Mouse (Mus musculus) heart, postnatal 25 days (tissue): ENCODE data around the gene Fbxl18. TPM values are rescaled to one million over a fixed set of nuclear protein-coding genes. Genes with fewer than 3 reads are reported as not detected.

Experiments used
- DNase-seq: peaks from one replicate; pipeline ENCODE4 v3.0.0; 2022; ENCODE audit warnings: low spot score
- intact Hi-C: fragments of 180-260 bp; cut with DNase I; formaldehyde crosslinking; loops from one replicate; pipeline ENCODE4 v1.15.1; 2025
- total RNA-seq, 2 experiments: library from RNA; stranded (reverse); gene quantifications; 2 replicates each; pipeline ENCODE4 v1.2.3; 2021

Fbxl18 gene
- 1 to 10 TPM; 5.4 to 6.0 TPM for total RNA-seq

- DNase-seq, result peak; percentile 82
- intact Hi-C loops, result no loop called here
Measured at GRCm38 (mm10) chr5:142894918-142895613, at the start of gene Fbxl18. TSS of gene Fbxl18 (minus strand) at chr5:142895421.

- no peak for DNase-seq
- intact Hi-C loops, result loop anchor here (1.0 kb wide), 1 partner anchor 96 kb away; no protein-coding TSS in a partner anchor
Measured at GRCm38 (mm10) chr5:142940393-142940792, 45.2 kb upstream of the Fbxl18 start.

- intact Hi-C loops, result loop anchor here (5.0 kb wide), 1 partner anchor 39 kb away; no protein-coding TSS in a partner anchor
- no peak for DNase-seq
Measured at GRCm38 (mm10) chr5:142937956-142938727, 42.9 kb upstream of the Fbxl18 start.

GRCm38 (mm10) chr5:142936336-142936719 is 41.1 kb upstream of the Fbxl18 start:
- peak; percentile 61 for DNase-seq
- intact Hi-C loops, result loop anchor here (1.0 to 5.0 kb wide), 3 partner anchors 41 to 130 kb away; no protein-coding TSS in a partner anchor

- DNase-seq, result peak; percentile 69
- intact Hi-C loops, result loop anchor here (1.0 to 5.0 kb wide), 3 partner anchors 42 to 131 kb away; no protein-coding TSS in a partner anchor
Measured at GRCm38 (mm10) chr5:142935642-142936335, 40.6 kb upstream of the Fbxl18 start.

GRCm38 (mm10) chr5:142932731-142933130 is 37.5 kb upstream of the Fbxl18 start:
- no peak for DNase-seq
- intact Hi-C loops, result loop anchor here (1.0 to 5.0 kb wide), 4 partner anchors 27 to 165 kb away; no protein-coding TSS in a partner anchor

- peak; percentile 58 for DNase-seq
- intact Hi-C loops, result loop anchor here (1.0 to 5.0 kb wide), 4 partner anchors 27 to 165 kb away; no protein-coding TSS in a partner anchor
Measured at GRCm38 (mm10) chr5:142932084-142932685, 37.0 kb upstream of the Fbxl18 start.

GRCm38 (mm10) chr5:142931241-142931745 is 36.1 kb upstream of the Fbxl18 start:
- no peak for DNase-seq
- intact Hi-C loops, result loop anchor here (5.0 kb wide), 2 partner anchors 109 to 164 kb away; no protein-coding TSS in a partner anchor

- intact Hi-C loops, result no loop called here
- no peak for DNase-seq
Measured at GRCm38 (mm10) chr5:142929400-142929752, 34.2 kb upstream of the Fbxl18 start.

GRCm38 (mm10) chr5:142928749-142929399 is 33.7 kb upstream of the Fbxl18 start:
- DNase-seq, result peak; percentile 89
- intact Hi-C loops, result no loop called here

GRCm38 (mm10) chr5:142927341-142927930 is 32.2 kb upstream of the Fbxl18 start:
- intact Hi-C loops, result loop anchor here (2.0 kb wide), 1 partner anchor 19 kb away; no protein-coding TSS in a partner anchor
- DNase-seq, result no peak

GRCm38 (mm10) chr5:142926940-142927228 is 31.7 kb upstream of the Fbxl18 start:
- no peak for DNase-seq
- intact Hi-C loops, result loop anchor here (2.0 kb wide), 1 partner anchor 18 kb away; no protein-coding TSS in a partner anchor

- DNase-seq, result peak; percentile 64
- intact Hi-C loops, result loop anchor here (2.0 kb wide), 1 partner anchor 18 kb away; no protein-coding TSS in a partner anchor
Measured at GRCm38 (mm10) chr5:142926204-142926939, 31.2 kb upstream of the Fbxl18 start.

GRCm38 (mm10) chr5:142924336-142924959 is 29.2 kb upstream of the Fbxl18 start:
- intact Hi-C loops, result no loop called here
- DNase-seq, result no peak

GRCm38 (mm10) chr5:142923781-142924180 is 28.6 kb upstream of the Fbxl18 start:
- no peak for DNase-seq
- intact Hi-C loops, result no loop called here

GRCm38 (mm10) chr5:142922251-142922650 is 27.0 kb upstream of the Fbxl18 start:
- intact Hi-C loops, result no loop called here
- DNase-seq, result no peak

GRCm38 (mm10) chr5:142921074-142921459 is 25.8 kb upstream of the Fbxl18 start:
- intact Hi-C loops, result no loop called here

More at GRCm38 (mm10) chr5:142921074-142921459, 25.8 kb upstream of the Fbxl18 start:
- DNase-seq, result no peak
